Mouse (Mus musculus) leukemia stem cell, adult 10-12 weeks (primary cell): Measurements from ENCODE around the gene Lipf. TPM values are rescaled to one million over a fixed set of nuclear protein-coding genes. Genes with fewer than 3 reads are reported as not detected.

Source experiments
- polyA plus RNA-seq: library from polyadenylated mRNA; stranded (reverse); fragments of >175 nt; gene quantifications from 2 replicates; pipeline ENCODE4 v1.2.3, GENCODE M21; 2012; ENCODE audit warnings: low replicate concordance

Lipf gene
- polyA plus RNA-seq, result not detected in 2 replicates

DNA sequence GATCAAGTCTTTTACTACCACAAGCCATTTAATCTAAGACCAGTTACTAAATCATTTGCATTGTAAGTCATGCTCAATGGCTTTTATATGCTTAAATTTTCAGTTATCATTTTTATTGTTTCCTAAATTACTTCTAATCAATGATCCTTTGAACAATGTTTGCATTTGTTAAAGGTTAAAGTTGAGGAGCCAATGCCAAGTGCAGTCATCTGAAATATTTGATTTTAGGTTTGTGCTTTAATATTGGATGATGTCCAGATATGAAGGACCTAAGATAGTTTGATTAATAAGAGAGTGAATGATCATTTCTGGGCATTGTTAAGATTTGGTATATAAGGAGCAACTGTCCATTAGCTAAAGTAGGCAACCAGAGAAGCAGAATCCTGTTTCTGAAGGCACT, at the start of gene Lipf:
Gene Lipf, plus strand, starts transcription at position 301 of the 400 bp plus-strand sequence.

DNA sequence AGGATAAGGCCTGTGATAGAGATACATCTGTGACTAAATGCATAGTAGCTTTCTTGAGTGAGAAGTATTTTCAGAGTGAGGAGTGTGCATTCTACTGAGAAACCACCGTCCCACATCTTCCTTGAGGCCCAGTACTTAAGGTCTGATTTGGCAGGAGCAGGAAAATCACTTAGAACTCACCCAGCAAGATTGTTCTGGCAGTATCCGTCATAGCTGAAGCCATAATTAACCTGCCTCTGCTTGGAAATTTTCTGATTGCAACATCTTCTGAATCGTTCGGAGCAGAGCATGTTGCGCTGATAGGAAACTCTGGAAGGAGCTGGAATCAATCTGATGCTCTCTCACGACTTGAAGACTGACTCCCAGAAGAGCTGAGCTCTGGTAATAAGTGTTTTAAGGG, 47.0 kb downstream of the Lipf start, which contains the start of gene Lipk:
Gene Lipk, plus strand, starts transcription at position 289 of the 400 bp plus-strand sequence.

Other genes with a start within 250 kb of the Lipf start
- gene Lipo2, start 209.8 kb upstream of the Lipf start, polyA plus RNA-seq, result not detected in 2 replicates
- 1.2 and 1.5 TPM in 2 replicates for gene Lipo3, start 199.2 kb upstream of the Lipf start, polyA plus RNA-seq
- gene Lipo1, start 173.7 kb upstream of the Lipf start, polyA plus RNA-seq, result not detected in 2 replicates
- not detected in 2 replicates for gene Lipk, start 47.1 kb downstream of the Lipf start, polyA plus RNA-seq
- gene Lipn, start 106.2 kb downstream of the Lipf start, polyA plus RNA-seq, result not detected in 2 replicates
- 0.06 TPM in 1 of 2 replicates, not detected in the other for gene Lipm, start 139.7 kb downstream of the Lipf start, polyA plus RNA-seq
- gene Ankrd22, start 204.9 kb downstream of the Lipf start, polyA plus RNA-seq, result not detected in 2 replicates
- 1.4 and 2.2 TPM in 2 replicates for gene Stambpl1, start 231.0 kb downstream of the Lipf start, polyA plus RNA-seq